Mouse (Mus musculus) mesoderm, embryonic 11.5 days (tissue): ENCODE data around the gene Tnik.

ENCODE experiments used
- DNase-seq: peaks from one replicate; pipeline ENCODE4 v3.0.0-alpha.2; 2012; ENCODE audit warnings: low read depth, low spot score

Gene Tnik

DNA sequence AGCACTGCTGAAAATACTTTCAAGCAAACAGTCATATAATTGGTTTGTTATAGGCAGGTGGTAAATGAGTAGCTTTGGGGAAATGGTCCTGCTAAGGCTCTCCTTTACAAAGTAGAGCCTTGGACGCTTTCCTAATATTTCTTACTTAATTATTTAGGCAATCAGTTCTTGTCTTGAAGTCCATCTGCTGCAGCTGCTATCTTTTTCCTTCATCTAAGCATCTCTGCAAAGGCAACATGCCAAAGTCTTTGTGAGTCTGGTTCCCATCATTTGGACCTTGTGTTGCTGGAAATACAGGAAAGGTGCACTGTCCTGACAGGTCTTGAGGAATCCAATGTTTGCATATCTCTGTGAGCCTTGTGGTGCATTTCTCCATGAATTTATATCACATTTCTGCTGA lies 82.9 kb downstream of the Tnik start:
- no peak for DNase-seq

DNA sequence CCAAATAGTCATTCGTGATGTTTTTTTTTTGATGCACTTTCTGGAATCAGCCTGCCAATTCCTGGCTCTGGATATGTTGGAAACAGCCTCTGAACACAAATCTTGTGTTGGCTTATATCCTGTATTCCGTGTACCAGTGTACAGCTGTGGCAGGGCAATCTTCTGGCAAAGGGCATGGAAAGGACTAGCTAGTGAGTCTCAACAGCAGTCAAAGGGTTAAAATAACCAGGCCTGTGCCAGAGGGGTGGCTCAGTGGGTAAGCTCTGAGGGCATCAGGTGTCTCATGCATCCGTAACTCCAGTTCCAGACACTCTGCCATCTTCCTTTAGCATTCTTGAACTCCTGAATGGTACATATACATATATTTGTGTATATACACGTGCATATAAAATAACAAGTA lies 83.5 kb downstream of the Tnik start:
- DNase-seq: no peak

DNA sequence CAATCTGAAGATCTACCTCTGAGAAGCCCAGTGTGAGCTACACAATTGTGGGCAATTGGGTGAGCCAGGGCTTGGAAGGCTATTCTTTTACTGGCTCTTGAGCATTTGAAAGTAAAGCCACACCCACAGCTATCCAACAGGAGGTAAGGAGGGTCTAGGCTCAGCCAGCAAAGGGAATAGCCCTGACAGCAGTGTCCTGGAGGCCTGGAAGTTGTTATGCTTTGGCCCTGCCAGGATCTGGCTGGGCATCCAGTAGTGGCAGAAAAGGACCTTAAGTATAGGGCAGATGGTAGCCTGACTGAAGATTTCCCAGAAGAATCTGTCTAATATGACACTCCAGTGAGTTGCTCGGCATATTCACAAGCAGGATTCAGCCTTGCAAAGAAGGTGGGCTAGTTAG lies 85.7 kb downstream of the Tnik start:
- no peak for DNase-seq

DNA sequence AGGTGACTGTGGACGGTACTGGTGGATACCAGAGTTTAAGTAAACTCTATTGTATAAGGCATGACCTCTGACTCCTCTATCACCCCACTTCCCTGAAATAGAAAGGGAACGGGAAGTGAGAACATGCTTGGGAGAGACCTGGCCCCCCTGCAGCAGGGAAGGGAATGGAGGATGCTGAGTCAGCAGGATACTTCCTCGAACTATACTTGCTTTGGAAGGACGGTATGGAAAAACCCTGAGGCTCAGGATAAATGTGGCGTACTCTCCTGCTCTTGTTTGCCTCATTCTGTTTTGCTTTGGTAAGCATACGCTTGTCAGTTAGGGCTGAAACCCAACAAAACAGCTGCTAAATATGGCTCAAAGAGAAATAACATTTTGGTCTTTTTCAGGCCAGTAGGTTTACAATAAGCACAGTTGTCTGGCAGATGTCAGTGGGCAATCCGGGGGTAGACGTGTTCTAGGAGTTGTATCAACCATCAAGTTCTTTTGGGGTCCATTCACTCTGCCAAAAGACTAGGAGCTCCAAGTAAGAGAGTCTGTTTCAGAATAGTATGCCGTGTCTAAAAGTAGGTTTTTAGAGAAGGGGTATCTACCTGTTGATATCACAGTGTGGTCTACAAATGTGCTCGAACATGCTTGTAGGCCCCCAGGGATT lies 87.3 kb downstream of the Tnik start:
- no peak for DNase-seq

DNA sequence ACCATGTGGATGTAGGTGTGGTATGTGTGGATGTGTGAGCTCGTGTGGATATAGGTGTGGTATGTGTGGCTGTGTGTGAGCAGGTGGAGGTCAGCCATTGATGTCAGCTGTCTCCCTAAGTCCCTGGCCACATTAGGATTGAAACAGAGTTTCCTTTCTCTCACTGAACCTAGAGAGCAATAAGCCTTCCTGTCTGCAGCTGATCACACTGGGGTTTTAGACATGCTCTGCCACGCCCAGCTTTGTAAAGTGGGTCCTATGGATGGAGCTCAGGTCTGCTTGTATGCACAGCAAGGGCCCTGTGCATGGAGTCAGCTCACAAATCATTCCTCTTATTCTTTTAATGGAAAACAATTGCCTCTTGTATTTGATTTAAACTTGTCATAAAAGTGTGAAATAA lies 95.4 kb downstream of the Tnik start:
- DNase-seq: no peak

DNA sequence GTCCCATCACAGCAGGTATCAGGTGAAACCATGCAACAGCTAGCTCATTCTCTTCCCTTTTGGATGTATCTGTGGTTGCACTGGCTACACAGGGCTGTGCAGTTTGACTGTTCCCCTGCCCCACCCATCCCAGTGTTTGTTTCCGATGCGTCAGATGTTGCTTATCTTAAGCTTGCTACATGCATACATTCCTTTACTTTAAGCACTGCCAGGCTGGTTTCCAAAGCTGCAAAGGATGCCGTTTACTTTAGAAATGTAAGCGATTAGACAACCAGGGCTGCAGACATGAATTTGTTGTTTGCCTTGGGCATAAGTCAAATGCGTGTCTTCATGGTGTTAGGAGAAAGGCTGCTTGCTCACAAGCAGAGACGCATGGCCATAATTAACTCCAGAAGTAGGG lies 96.1 kb downstream of the Tnik start:
- DNase-seq: no peak

DNA sequence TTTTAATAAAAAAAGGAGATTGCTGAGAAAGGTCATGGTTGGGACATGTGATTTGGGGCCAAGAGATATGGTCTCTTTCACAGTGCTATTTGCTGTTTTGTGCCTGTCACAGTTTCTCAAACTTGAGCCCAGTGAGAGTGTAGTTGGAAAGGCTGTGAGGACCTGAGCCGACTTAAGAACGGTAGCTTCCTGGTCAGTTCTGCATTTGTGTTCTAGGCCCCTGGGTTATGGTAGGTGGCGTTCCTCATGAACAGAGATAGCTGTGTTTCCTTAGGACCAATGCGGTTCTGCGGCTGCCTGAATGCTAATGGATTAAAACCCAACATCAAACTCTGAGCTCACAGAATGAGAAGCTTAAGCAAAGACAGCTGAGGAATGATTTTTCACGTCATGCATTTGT lies 98.0 kb downstream of the Tnik start:
- no peak for DNase-seq

DNA sequence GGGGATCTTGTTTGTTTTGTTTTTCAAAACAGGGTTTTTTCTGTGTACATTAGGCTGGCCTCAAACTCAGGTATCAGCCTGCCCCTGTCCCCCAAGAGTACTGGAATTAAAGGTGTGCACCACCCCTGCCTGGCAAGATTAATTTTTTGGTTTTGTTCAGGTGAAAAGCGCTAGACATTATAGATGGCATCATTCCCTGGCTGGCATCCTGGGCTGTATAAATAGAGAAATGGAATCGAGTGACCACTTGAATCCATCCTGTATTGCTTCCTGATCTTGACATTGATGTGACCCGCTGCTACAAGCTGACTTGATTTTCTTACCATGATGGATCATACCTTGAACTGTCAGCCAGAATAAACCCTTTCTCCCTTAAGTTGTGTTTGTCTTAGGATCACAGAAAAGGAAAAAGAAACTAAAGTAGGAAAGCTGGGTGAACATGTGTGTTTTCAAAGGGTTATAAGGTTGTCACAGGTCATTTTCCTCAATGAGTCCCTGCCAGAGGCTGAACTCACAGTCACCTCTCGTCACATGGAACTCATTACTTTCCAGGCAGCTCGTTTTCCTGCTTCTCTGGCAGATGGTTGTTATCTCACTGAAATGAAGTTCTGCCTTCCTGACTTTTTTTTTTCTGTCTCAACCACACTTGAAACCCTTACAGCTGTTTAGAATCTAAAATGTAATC lies 100.6 kb downstream of the Tnik start:
- peak; percentile 74 for DNase-seq

DNA sequence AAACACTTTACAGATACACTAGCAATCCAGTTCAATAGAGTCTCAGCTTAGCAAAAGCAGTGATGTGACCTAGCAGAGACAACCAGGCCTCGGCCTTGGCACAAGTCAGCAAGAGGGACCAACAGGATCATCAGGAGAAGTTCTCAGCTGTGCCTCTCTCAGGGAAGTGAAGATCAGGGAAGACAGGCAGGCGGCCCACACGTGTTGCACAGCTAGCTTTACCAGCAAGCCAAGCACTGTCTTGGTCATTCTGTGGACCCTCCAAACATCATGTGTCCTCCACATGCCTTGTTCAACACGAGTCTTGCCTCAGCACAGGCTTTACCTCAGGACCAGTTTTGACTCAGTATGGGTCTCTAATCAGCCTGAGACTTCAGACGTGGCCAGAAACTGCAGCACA lies 105.7 kb downstream of the Tnik start:
- no peak for DNase-seq

DNA sequence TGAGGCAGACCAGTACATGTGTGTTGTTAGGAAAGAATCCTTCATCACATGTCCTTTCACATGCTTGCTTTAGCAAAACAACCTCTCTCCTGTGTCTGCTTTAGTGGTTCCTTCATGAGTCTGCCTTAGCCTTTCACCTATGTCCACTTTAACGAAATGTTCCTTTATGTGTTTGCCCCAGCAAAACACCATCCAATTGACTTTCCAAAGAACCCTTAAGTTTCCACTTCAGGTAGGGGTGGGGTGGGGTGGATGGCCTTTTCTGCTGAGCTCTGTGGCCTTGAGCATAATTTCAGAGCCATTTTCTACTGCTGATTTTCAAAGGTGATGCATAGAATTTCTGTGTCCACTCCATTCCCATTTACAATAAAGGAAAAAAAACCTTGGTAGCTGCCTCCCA lies 106.3 kb downstream of the Tnik start:
- no peak for DNase-seq

DNA sequence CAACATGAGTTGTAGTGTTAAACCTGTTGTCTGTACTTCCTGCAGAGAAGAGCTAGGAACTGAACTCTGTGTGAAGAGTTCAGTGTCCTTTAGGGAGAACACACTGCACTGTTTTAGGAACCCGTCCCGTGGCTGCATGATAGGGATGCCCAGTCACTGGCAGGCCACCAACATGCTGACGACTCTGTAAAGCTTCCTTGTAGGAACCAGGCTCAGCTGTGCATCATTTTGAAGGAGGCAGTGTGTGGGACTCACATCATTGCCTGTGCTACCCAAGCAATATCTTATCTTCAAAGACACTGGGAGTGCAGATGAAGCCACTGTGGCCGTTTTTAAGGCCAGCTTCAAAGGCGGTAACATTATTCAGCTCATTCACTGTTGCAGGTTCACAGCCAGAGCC lies 106.7 kb downstream of the Tnik start:
- no peak for DNase-seq

DNA sequence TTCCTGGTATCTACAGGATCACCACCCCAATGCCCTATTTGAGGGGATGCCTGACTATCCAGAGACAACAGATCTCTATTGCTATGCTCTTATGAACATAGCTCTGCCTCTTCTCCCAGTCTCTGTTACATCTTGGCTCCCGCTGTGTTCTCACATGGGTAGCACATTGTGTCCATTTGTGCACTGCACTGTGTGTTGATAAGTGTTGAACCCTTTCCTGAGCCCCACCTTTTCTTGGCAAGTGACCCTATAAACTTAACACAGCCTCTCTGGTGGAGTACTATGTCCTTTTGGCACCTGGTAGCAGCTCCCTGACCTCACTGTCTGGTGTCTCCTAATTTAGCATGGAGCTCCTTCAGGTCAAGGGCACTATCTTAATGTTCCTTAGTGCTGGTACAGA lies 108.6 kb downstream of the Tnik start:
- no peak for DNase-seq

DNA sequence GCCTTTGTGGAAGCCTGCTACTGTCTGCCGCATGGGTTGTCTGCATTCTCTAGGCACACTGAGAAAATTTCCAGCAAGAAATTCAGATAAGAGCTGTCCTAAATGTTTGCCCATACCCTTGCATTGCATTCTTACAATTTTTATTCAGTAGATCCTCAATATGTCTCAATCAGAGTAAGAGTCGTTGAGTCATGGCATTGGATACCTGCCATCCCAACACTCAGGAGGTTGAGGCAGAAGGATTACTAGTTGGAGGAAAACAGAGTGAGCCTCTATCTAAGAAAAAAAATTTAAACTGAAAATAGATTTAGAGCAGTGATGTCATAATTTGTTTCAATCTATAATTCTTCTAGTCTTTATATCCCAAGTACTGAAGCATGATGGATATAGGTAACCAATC lies 109.4 kb downstream of the Tnik start:
- DNase-seq: no peak

DNA sequence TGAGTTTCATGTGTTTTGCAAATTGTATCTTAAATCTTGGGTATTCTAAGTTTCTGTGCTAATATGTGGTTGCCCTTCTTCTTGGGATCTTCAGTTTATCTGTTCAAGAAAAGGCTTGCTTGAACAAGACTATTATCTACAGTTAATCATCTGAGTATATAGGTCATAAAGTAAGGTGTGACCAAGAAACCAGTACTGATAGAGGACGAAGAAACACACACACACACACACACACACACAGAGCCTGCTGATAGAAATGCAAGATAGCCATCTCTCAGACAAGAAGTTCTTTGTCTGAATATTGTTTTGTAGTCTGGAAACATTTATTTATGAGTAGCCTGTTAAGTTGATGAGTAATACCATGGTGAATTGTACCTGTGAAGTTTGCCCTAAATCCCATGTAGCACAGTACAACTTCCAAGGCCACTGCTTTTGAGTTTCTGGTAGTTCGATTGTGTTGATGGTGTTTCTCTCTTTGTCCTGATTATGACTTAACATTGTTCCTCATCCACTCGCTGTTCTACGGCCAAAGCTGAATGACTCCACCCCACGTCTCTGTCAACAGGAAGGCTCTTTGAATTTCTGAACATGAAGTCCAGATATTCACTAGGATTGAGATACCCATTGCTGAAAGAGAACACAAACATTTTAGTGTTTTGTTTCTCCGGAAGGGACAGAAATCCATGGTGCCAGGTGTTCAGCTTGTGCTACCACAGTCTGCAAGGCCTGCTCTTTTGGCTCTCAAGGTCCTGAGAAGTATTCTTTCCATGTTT lies 111.9 kb downstream of the Tnik start:
- DNase-seq: no peak

DNA sequence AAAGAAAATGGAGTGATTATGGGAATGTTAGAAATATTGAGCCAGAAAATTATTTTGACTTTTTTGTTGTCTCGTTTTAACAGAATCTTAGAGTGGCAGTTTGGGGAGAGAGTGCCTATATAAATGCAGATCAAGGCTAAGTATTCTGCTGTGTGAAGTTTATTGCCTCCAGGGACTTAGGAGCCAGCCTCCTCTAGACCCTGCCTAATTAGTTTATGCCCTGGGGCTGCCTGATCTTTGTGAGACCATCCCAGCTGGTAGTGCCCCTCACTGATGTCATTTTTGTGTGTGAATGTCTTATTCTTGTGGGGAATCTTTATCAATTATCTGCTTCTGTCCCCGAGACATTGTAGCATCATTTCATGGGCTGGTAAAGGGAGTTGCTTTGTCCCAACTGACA lies 117.2 kb downstream of the Tnik start:
- peak; percentile 54 for DNase-seq

DNA sequence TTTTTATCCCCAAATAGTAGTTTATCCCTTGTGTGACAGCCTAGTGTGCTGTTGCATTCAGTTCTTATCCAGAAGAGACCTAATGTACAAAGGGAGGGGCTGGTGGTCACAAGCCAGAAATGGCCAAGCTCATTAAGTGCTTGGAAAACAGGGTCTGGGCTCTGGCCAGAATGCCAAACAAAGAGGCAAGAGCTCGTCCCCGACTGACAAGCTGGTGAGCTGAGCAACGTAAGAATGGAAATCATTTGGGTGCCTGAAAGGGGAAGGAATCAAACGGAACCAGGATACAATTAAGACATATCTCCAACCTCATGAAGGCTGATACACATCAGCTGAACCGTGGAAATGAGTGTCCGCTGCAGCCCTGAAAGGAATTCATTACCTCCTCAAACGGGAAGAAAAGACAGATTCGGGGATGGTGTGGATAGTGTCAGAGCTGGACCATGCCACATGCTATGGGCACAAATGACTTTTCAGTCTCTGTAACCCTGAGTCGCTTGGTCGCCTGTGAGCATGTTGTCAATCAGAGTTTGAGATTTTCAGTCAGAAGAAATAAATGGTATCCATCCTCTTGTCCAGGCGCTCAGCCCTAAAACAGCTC lies 120.6 kb downstream of the Tnik start:
- DNase-seq: no peak

DNA sequence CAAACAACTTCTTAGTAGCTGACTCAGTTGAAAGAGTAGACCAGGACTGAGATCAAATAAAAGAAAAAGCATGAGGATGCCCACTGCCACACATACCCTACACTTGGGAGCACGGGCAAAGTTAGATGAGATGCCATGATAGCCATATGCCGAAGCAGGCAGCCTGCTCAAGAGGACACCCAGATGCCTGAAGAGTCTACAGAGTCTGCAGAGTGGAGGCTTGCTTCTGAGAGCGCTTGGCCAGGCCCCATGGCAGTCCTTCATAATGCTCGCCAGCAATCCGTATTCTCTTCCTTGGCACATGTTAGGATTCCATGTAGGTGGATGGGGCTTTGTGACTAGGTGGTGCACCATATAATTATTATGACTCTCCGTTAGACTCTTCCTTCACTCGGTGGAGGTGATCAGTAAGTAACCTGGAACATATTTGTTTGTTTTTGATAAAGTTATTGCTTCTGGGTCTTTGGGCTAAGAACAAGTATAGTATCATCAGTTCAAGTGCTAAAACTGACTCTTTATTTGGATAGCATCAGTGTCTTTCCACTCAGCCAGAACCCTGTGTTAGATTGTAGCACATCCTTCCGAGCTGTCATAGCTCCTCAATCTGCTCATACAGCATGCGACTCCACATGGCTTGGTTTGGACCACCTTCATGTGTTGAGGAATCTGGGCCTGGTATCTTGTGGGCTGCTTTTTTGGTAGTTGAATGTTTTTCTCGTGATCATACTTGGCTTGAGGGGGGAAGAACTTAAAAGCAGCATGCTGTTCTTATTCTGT lies 122.4 kb downstream of the Tnik start:
- DNase-seq: no peak

DNA sequence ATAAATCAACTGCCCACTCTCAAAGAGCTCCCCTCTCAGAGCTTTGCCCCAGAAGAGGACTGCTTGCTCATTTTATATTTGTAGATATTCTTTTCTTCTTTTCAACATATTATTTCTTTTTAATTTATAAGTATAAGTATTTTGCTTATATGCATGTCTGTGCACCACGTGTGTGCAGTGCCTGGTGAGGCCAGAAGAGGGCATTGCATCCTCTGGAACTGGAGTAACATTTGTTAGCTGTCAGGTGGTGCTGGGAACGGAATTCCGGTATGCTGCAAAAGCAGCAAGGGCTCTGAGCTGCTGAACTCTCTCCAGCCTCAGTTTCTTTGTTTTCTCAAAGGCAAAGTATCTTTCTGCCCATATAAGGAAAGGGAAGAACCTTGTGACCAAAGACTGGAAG lies 125.5 kb downstream of the Tnik start:
- no peak for DNase-seq

DNA sequence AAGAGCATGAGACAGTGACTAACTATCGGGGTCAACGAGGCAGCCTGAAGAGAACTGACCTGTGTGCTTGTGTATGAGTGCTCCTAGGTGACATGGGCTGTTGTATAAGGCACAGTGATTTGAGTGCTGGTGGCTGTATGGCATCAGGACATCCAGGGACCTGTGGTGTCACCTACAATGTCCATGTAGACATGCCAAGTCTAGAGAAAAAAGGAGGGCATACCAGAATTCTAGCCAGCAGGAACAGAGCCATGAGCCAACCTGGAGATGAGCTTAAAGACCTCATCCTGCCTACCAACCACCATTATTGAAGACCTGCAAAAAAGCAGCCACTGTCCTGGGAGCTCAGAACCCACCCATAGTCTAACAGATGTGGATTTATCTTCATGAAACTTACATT lies 127.2 kb downstream of the Tnik start:
- no peak for DNase-seq

DNA sequence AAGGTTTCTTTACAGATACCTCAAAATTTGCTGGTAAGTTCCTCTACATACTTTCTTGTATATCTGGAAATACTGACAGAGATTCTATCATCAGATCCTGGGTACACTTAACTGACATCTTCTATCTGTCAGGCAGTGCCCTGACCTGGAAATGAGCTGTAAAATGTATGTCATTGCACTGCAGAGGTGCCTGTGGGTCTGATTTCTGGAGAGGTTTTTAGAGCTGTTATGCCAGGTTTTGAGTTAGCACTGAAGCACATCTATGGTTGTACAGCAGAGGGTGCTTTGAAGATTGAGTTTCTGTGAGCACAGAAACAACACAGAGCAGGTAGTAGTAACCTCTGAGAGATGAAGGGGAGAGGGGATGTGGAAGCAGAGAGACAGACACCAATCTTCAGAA lies 129.5 kb downstream of the Tnik start:
- DNase-seq: no peak

DNA sequence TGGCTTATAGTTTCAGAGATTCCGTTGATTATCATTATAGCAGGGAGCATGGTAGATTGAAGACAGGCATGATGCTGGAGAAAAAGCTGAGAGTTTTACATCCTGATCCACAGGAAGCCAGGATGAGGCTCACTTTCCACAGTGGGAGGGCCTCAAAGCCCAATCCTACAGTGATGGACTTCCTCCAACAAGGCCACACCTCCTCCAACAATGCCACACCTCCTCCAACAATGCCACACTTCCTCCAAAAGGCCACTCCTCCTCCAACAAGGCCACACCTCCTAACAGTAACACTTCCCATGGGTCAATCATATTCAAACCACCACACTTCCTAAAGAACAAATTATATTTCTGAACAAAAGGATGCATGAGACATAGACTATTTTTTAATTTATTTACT lies 135.8 kb downstream of the Tnik start:
- DNase-seq: no peak
